Mouse (Mus musculus) retina, postnatal 1 day (tissue): ENCODE results near the gene Ints14.
"Not testable (repeated sequence)": the region's sequence is repeated elsewhere in the genome, so short reads cannot be mapped to it uniquely, and the experiment has no call there.

Experiments used
- DNase-seq: peaks from one replicate; pipeline ENCODE4 v3.0.0-alpha.2; 2012

Gene Ints14

DNA sequence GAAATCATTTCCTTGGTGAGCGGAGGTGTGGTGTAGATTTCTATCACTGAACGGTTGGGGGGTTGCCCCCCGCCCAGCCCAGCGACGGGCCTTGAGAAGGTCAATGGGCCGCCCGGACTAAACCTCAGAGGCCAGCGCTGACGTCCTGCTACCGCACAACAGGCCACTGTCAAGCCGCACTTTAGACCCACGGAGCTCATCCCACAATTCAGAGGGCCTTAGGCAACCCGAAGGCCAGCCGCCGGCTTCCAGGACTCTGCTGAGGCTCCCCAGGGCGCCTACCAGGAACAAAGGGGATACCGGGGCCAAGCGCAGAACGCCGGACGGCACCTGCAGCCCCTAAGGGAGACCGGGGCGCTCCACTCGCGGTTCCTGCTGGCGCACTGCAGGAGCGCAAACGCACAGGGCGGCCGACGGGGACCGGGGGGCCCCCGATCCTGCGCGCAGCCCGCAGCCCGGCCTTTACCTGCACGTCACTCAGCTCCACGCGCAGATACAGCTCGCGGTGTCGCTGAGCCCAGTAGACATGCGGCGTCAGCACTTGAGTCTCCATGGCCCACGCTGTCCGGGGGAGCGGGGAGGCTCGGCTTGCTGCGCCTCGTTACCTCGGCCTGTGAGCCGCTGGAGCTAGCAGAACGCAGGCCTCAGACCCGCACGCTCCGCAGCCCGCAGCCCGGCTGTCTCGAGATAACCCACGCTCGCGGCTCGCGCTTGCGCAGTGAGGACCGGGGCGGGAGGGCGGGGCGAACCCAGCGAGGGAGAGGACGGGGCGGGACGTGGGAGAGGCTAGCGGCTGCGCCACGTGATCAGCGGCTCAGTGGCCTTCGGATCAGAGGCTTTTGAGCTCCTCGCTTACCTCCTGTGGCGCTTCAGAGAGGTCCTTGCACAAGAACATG, 60.5 kb downstream of the Ints14 start, which contains the start of gene Hacd3:
Gene Hacd3 (minus strand): TSS at position 703 of the 896 bp plus-strand sequence.
- peak; percentile 96 for DNase-seq

DNA sequence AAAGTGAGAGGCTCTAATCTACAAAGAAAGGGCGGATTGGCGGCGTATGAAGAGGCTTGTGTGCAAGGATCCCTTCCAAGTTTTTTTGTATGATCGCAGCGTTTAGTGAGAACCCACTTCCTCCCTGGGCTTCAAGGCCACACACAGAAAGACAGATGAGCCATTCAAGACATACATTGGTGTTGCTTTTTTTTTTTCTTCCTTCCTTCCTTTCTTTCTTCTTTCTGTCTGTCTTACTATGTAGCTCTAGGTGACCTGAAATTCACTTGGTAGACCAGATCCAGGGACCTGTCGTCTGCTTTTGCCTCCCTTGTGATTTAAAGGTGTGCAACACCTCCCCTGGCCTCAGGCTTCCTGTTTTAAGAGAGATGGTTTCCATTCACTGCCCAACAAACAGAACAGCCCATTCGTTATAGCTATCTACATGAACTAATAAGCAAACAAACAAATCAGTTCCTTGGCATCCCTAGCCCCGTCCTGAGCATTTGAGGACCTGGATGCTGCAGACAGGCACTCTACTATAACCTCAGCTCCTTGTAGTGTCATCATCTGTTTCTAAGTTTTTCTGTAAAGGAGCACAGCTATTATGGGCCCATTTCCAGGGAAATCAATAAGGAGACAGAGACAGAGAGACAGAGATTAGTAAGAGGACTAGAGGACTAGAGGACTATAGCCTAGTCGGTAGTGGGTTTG, 61.3 kb downstream of the Ints14 start:
- no peak for DNase-seq

DNA sequence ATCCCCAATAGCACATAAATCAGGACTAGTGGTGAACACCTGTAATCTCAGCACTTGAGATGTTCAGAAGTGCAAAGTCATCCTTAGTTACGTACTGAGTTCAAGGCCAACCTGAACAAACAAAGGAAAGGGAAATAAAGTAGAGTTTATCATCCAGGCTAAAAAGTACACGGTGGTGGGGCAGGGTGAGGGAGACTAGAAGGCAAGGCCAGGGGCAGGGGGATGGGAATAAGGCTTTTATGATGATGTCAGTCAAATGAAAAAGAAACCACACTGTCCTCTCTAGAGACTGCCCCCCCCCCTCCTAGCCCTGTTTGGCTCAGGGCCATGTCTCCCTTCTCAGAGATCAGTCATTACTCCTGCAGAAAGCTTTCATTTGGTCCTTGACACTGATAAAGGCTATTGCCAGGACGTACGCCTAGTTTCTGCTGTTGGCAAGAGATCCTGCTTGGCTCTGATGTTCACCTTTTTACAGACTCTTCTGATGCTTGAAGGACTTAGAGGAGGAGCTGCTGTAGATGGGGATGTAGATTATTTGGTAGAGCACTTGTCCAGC, 62.0 kb downstream of the Ints14 start:
- no peak for DNase-seq

DNA sequence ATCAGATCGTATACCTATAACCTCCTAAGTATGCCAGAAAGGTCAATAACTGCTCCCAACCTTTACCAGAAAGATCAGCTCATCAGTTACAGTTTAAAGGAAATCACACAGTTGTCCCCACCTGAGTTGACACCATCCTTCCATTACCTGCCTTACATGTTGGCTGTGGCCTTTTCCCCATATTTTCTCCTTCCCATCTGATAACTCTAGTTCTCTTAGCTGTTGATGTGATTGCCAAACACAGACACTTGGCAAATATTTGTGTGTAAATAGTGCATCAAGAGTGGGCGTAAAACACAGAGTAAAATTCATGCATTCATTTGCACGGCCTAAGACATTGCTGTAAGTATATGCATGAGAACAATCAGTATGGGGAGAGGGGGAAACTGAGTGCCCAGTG, 62.7 kb downstream of the Ints14 start:
- no peak for DNase-seq

DNA sequence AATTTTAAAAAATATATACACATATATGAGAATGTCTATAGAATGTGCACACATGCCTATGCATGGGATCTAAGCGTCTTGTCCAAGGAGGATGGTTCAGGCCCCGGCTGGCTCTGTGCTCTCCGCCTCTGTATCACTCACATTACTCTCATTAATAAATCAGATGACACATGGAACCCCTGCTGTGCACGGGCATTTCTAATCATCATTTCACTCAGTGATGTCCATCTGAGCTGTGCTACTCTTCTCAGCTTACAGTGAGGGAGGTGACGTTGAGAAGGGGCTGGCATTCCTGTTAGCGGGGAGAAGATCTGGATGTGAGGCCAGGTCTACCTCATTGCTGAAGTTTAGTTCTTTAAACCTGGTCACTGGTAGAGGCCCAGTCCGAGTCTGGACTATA, 66.5 kb downstream of the Ints14 start:
- peak; percentile 35 for DNase-seq

DNA sequence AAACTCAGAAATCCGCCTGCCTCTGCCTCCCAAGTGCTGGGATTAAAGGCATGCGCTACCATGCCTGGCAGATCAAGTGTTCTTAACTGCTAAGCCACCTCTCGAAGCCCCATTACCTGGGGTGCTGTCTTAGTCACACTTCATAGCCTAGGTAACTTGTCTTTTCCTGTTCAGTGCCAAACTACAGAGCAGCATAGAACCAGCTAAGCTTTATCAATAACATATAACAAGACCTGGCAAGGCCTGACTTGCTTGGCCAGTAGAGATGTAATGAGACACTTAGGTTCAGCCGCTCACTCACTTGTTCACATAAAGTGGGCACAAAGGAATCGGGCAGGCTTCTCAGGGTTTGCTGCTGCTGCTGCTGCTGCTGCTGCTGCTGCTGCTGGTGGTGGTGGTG, 67.6 kb downstream of the Ints14 start:
- no peak for DNase-seq

DNA sequence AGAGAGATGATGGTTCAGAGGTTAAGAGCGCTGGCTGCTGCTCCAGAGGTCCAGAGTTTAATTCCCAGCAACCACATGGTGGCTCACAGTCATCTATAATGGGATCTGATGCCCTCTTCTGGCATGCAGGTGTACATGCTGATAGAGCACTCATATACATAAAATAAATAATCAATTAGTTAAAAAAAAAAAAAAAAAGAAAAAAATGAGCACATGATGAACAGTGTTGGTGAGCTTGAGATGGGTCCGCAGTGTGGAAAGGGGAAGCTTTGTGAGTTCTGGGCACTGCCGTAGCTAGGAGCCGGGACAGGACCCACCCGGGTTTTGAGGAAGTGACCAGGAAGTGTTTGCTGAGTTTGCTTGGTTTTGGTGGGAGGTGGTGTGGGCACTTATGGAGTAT, 70.7 kb downstream of the Ints14 start:
- not testable (repeated sequence) for DNase-seq

DNA sequence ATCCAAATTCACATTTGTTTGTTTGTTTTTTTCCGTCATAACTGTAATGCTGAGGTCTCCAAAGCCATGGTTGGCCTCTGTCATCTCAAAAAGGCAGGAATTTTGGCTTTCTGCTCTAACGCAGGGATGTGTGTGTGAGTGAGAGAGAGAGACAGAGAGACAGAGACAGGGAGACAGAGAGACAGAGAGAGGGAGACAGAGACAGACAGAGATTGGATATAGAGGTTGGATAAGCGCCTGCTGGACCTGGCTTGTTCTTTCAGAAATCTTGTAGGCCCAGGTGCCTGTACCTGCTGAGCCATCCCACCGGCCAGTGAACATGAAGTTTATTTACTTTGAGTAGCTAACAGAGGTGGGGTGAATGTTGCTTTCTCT, 71.2 kb downstream of the Ints14 start:
- no peak for DNase-seq

DNA sequence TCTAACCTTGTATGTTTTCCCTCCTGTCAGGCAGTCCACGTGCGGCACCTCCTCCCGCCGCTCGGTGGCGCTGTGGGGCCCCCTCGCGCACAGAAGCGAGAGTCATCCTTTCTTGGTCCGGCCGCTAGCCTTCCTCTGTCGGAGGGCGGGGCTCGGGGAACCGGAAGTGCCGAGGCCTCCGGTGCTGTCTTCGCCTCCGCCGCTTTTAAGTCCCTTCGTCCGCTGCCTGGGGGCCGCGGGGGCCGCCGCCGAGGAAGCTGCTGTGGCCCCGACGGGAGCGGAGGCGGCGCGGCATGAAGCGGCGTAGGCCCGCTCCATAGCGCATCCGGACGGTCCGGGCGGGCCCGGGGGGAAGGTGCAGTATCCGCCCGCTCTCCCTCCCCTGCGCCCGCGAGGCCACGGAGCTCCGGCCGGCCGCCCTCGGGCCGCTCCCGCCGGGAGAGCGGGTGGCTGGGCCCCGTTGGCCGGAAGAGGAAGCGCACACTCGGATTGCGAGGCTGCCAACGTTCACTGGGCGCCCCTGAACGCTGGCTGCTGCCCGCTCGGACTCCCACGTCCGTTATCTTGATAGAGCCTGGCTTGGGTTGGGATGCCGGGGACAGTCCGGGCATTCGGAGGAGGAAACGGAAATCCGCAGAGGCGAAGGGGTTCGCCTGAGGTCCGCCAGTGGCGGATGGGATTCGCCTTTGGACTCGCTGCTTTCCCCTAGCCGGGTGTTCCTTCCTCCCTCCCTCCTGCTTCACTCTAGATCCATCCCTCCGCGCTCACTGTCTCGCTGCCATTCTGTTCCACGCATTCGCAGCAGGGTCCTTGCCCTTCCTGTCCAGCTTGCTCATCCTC, 71.8 kb downstream of the Ints14 start, which contains the start of gene Dpp8:
Gene Dpp8 (plus strand): TSS at position 146 of the 840 bp plus-strand sequence.
- peak; percentile 96 for DNase-seq

DNA sequence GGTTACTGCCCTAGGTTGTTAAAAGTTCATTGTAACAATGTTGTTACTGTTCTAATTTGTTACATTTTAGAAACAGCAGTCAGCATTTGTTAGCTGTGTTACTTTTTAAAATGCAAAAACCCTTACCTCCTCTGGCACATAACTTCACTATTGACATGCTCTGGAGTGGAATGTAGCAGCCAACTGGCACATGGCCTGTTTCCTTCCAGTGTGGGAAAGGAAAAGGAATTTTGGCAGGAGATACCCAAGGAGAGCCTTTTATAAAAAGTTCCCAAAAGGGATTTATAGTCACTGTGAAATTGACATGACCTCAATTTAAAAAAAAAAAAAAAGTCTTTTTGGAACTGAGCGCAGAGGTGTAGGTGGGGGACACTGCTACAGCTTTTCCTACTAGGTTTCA, 75.8 kb downstream of the Ints14 start:
- DNase-seq = no peak
